Mouse (Mus musculus): ENCODE results near the gene Map2k2. TPM values are rescaled to one million over a fixed set of nuclear protein-coding genes. Genes with fewer than 3 reads are reported as not detected.

The Map2k2 gene
- polyA plus RNA-seq, 1 experiment: 212 TPM

Other genes with a start within 250 kb of the Map2k2 start
- 0.21 and 0.32 TPM in 2 replicates for gene Tmprss9, start 234.1 kb upstream of the Map2k2 start, polyA plus RNA-seq (2012; rRNA removed)
- gene Timm13, start 204.9 kb upstream of the Map2k2 start, polyA plus RNA-seq (2012; rRNA removed): 199 and 214 TPM in 2 replicates
- gene Lmnb2, start 187.7 kb upstream of the Map2k2 start, polyA plus RNA-seq (2012; rRNA removed): 26.1 and 34.1 TPM in 2 replicates
- gene Gadd45b, start 175.8 kb upstream of the Map2k2 start, polyA plus RNA-seq (2012; rRNA removed): 18.3 and 23.8 TPM in 2 replicates
- 0.83 and 1.1 TPM in 2 replicates for gene Gng7, start 91.0 kb upstream of the Map2k2 start, polyA plus RNA-seq (2012; rRNA removed)
- 0.22 and 0.36 TPM in 2 replicates for gene Diras1, start 80.3 kb upstream of the Map2k2 start, polyA plus RNA-seq (2012; rRNA removed)
- 26.3 and 26.5 TPM in 2 replicates for gene Slc39a3, start 68.5 kb upstream of the Map2k2 start, polyA plus RNA-seq (2012; rRNA removed)
- gene Sgta, start 45.7 kb upstream of the Map2k2 start, polyA plus RNA-seq (2012; rRNA removed): 143 and 164 TPM in 2 replicates
- 31.5 and 36.1 TPM in 2 replicates for gene Thop1, start 35.9 kb upstream of the Map2k2 start, polyA plus RNA-seq (2012; rRNA removed)
- 38.1 and 162 TPM in 2 replicates for gene Creb3l3, start 7.0 kb upstream of the Map2k2 start, polyA plus RNA-seq (2012; rRNA removed)
- gene Zbtb7a, start 29.3 kb downstream of the Map2k2 start, polyA plus RNA-seq (2012; rRNA removed): 47.6 and 80.0 TPM in 2 replicates
- gene Pias4, start 62.0 kb downstream of the Map2k2 start, polyA plus RNA-seq (2012; rRNA removed): 40.4 and 40.5 TPM in 2 replicates
- 1,127 and 1,546 TPM in 2 replicates for gene Eef2, start 70.7 kb downstream of the Map2k2 start, polyA plus RNA-seq (2012; rRNA removed)
- 78.5 and 80.1 TPM in 2 replicates for gene Dapk3, start 77.1 kb downstream of the Map2k2 start, polyA plus RNA-seq (2012; rRNA removed)
- not detected in 2 replicates for gene 4930442H23Rik, start 77.9 kb downstream of the Map2k2 start, polyA plus RNA-seq (2012; rRNA removed)
- gene Nmrk2, start 96.1 kb downstream of the Map2k2 start, polyA plus RNA-seq (2012; rRNA removed): not detected in 2 replicates
- gene Atcay, start 124.9 kb downstream of the Map2k2 start, polyA plus RNA-seq (2012; rRNA removed): 0.70 and 0.76 TPM in 2 replicates
- gene Zfr2, start 127.2 kb downstream of the Map2k2 start, polyA plus RNA-seq (2012; rRNA removed): 5.1 and 8.2 TPM in 2 replicates
- 6.5 and 9.5 TPM in 2 replicates for gene Matk, start 147.0 kb downstream of the Map2k2 start, polyA plus RNA-seq (2012; rRNA removed)
- 109 and 119 TPM in 2 replicates for gene Mrpl54, start 161.0 kb downstream of the Map2k2 start, polyA plus RNA-seq (2012; rRNA removed)
- 72.7 and 114 TPM in 2 replicates for gene Apba3, start 161.0 kb downstream of the Map2k2 start, polyA plus RNA-seq (2012; rRNA removed)
- gene Tjp3, start 185.7 kb downstream of the Map2k2 start, polyA plus RNA-seq (2012; rRNA removed): 140 and 172 TPM in 2 replicates
- 30.6 and 43.4 TPM in 2 replicates for gene Pip5k1c, start 187.0 kb downstream of the Map2k2 start, polyA plus RNA-seq (2012; rRNA removed)
- gene Cactin, start 215.2 kb downstream of the Map2k2 start, polyA plus RNA-seq (2012; rRNA removed): 25.7 and 28.1 TPM in 2 replicates
- 7.0 and 8.0 TPM in 2 replicates for gene Tbxa2r, start 222.8 kb downstream of the Map2k2 start, polyA plus RNA-seq (2012; rRNA removed)
- gene Gipc3, start 237.4 kb downstream of the Map2k2 start, polyA plus RNA-seq (2012; rRNA removed): 0.78 and 0.95 TPM in 2 replicates
- gene Hmg20b, start 244.6 kb downstream of the Map2k2 start, polyA plus RNA-seq (2012; rRNA removed): 83.6 and 98.6 TPM in 2 replicates